Mouse (Mus musculus) embryonic facial prominence, embryonic 13.5 days (tissue): ENCODE data around the gene Synpo2. TPM values are rescaled to one million over a fixed set of nuclear protein-coding genes. Genes with fewer than 3 reads are reported as not detected.

ENCODE experiments used
- ATAC-seq: fragments of 200-750 bp; cut with Nextera tagmentation; 2 replicates; pipeline ENCODE4 v1.8.0; 2017; ENCODE audit warnings: low read depth; ENCODE audit not compliant: insufficient number of reproducible peaks, insufficient read depth, low FRiP score, low TSS enrichment
- H3K27ac ChIP-seq: fragments of 300-500 bp; sonication (generic); 2 replicates; pipeline ENCODE4 v1.5.1; 2015; ENCODE audit warnings: moderate library complexity, mild to moderate bottlenecking, inconsistent platforms
- H3K27me3 ChIP-seq: fragments of 300-500 bp; sonication (generic); 2 replicates; pipeline ENCODE4 v1.6.1; 2015; ENCODE audit warnings: mild to moderate bottlenecking, inconsistent platforms
- H3K36me3 ChIP-seq: fragments of 300-500 bp; sonication (generic); 2 replicates; pipeline ENCODE4 v1.6.1; 2015; ENCODE audit warnings: mild to moderate bottlenecking, inconsistent platforms
- H3K4me1 ChIP-seq: fragments of 300-500 bp; sonication (generic); 2 replicates; pipeline ENCODE4 v1.6.1; 2015; ENCODE audit warnings: inconsistent platforms
- H3K4me2 ChIP-seq: fragments of 300-500 bp; sonication (generic); 2 replicates; pipeline ENCODE4 v1.6.1; 2015; ENCODE audit warnings: moderate library complexity, mild to moderate bottlenecking, inconsistent platforms
- H3K4me3 ChIP-seq: fragments of 300-500 bp; sonication (generic); 2 replicates; pipeline ENCODE4 v1.5.1; 2015; ENCODE audit warnings: mild to moderate bottlenecking, inconsistent platforms
- H3K9ac ChIP-seq: fragments of 300-500 bp; sonication (generic); 2 replicates; pipeline ENCODE4 v1.6.1; 2015; ENCODE audit warnings: mild to moderate bottlenecking, inconsistent platforms
- H3K9me3 ChIP-seq: fragments of 300-500 bp; sonication (generic); 2 replicates; pipeline ENCODE4 v1.6.1; 2016; ENCODE audit warnings: inconsistent platforms
- WGBS: fragments of 180-500 bp; shearing (Covaris S2); methylation state at CpG from one replicate; pipeline ENCODE4 v1.1.7; 2015; ENCODE audit warnings: mixed read lengths; 5-methylcytosine and 5-hydroxymethylcytosine counted together
- polyA plus RNA-seq: library from polyadenylated mRNA; unstranded; fragments of >200 nt; fragmentation: Nextera tagmentation; extraction: Ambion mirVana; gene quantifications from 2 replicates; pipeline ENCODE4 v1.2.1, GENCODE M21; 2015

Synpo2 gene
- polyA plus RNA-seq, 1 experiment from 2014 or later: 7.2 TPM

DNA sequence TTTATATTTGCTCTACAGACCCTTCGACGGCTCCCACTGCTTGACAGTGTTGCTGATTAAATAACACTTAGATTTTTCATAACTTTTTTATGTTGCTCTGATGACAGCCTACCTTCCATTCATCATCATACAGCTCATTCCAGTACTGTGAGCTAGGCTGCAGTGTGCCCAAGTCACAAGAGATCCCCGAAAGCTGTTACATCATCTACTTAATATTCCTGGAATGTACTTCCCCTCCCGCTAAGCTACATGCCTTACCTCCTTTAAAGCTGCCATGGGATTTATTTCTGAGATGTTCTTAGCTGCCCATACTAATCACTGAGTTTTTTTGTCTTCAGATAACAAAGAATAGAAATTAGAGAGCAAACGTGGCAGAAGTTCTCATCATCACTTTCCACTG, 181.8 kb downstream of the Synpo2 start:
- no peak overlapping the region for H3K9ac ChIP-seq
- WGBS: 64% methylated on average over 5 of the region's 5 CpGs
- no peak overlapping the region for H3K4me2 ChIP-seq
- H3K4me1 ChIP-seq: no peaks in the 10 kb centered on the region
- H3K36me3 ChIP-seq: no peaks in the 10 kb centered on the region
- H3K9me3 ChIP-seq: 0 out of 2 replicates have a peak, but pooled peaks cover 3% of the 10 kb centered on the region
- H3K27me3 ChIP-seq: no peaks in the 10 kb centered on the region
- ATAC-seq: no peak
- no peak overlapping the region for H3K27ac ChIP-seq
- H3K4me3 ChIP-seq: no peak overlapping the region

DNA sequence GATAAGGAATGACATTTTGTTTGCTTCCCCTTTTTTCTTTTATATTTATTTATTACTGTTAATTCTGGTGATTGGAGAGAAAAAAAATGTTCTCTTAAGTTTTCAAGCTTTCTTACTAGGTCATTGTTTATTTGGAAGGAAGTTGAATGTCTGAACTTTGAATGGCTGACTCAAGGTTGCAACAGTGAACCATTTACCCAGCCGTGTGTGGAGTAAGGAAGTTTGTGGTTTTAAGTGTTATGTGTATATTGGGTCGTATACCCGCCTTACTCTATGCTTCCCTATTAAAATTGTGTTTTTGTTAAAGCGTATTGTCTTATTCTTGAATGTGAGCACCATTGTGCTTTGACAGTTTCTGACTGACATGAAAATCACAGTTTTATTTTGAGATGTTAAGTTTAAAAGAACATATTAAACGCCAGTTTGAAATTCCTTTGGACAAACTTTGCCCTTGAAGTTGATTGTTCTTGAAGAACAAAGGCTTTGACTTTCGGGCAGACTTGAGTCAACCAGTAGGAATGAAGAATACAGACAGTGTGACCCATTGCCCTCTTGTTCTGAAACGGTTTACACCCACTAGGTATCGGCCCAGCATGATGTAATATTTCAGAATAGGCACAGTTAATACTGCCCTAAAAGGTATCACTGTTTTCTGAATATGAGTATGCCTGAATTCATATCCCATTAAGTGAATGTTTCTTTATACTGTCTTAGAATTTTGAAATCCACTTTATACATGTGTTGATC, 182.6 kb downstream of the Synpo2 start:
- no peak overlapping the region for H3K4me2 ChIP-seq
- H3K36me3 ChIP-seq: no peaks in the 10 kb centered on the region
- no peak overlapping the region for H3K27ac ChIP-seq
- no peaks in the 10 kb centered on the region for H3K27me3 ChIP-seq
- 69% methylated on average over 8 of the region's 8 CpGs for WGBS
- H3K4me1 ChIP-seq: no peaks in the 10 kb centered on the region
- 0 out of 2 replicates have a peak, but pooled peaks cover 3% of the 10 kb centered on the region for H3K9me3 ChIP-seq
- no peak overlapping the region for H3K4me3 ChIP-seq
- ATAC-seq: no peak
- no peak overlapping the region for H3K9ac ChIP-seq

DNA sequence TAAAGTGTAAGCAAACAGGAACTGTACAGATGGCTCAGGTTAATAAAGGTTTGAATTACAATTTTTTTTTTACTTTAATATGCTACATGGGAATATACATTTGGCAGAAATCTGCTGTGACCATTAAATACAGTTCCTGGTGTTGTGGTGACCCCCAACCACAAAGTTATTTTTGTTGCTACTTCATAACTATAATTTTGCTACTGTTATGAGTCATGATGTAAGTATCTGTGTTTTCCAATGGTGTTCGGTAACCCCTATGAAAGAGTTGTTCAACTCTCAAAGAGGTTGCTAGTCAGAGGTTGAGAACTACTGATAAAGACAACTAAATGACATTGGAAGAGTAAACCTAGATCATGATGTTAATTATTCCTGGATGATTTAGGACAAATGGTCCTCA, 193.6 kb downstream of the Synpo2 start:
- H3K27me3 ChIP-seq: no peaks in the 10 kb centered on the region
- H3K9me3 ChIP-seq: no peaks in the 10 kb centered on the region
- no peak overlapping the region for H3K9ac ChIP-seq
- no peaks in the 10 kb centered on the region for H3K4me1 ChIP-seq
- no peak for ATAC-seq
- no peak overlapping the region for H3K4me3 ChIP-seq
- H3K4me2 ChIP-seq: no peak overlapping the region
- H3K36me3 ChIP-seq: no peaks in the 10 kb centered on the region
- H3K27ac ChIP-seq: no peak overlapping the region
- 81% methylated on average over 1 of the region's 1 CpGs for WGBS

DNA sequence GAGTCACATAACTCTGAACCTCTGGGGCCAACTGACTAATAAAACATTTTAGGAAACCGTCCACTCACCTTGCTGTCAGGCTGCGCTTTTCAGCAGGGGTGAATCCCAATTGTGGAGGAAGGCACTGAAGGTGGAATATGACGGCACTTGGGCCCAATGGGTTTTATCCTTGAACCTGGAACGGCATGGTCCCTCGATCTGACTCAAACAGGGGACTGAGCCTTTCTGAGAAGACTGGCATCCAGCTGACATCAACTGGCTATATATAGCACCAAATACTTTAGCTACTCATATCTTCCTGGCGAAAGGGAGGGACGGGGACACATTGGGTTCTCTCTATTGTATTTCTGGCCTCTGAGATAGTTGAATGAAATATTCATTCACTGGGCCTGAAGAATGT, 201.2 kb downstream of the Synpo2 start, which contains the start of gene Myoz2:
Gene Myoz2 (minus strand): TSS at position 264 of the 400 bp plus-strand sequence.
- no peaks in the 10 kb centered on the region for H3K4me1 ChIP-seq
- 91% methylated on average over 7 of the region's 7 CpGs for WGBS
- no peaks in the 10 kb centered on the region for H3K9me3 ChIP-seq
- no peak within 1 kb of the TSS for H3K9ac ChIP-seq
- no peaks in the 10 kb centered on the region for H3K36me3 ChIP-seq
- H3K27me3 ChIP-seq: no peaks in the 10 kb centered on the region
- no peak within 1 kb of the TSS for H3K4me3 ChIP-seq
- no peak within 1 kb of the TSS for H3K27ac ChIP-seq
- ATAC-seq: no peak
- H3K4me2 ChIP-seq: no peak within 1 kb of the TSS

DNA sequence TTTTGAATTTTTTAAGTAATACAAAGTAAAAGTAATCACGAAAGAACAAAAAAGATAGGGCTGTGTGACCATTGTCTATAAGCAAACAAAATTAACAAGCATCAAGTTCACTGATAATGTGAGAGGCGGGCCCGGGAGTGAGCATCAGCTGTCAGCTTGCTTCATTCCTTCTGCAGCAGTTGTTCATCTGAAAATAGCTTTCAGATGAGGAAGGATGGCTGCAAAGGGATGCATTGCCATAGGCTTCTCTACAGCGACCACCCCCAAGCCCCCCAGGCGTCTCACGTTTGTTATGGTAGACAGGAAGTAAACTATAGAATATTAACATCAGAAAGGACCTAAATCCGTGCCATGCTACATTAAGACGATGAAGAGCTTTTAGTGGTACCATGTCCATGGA, 202.1 kb downstream of the Synpo2 start:
- no peaks in the 10 kb centered on the region for H3K27me3 ChIP-seq
- 55% methylated on average over 8 of the region's 8 CpGs for WGBS
- H3K9ac ChIP-seq: no peak overlapping the region
- no peaks in the 10 kb centered on the region for H3K4me1 ChIP-seq
- no peak overlapping the region for H3K27ac ChIP-seq
- no peaks in the 10 kb centered on the region for H3K9me3 ChIP-seq
- no peaks in the 10 kb centered on the region for H3K36me3 ChIP-seq
- no peak overlapping the region for H3K4me3 ChIP-seq
- no peak overlapping the region for H3K4me2 ChIP-seq
- ATAC-seq: no peak

Other genes with a start within 250 kb of the Synpo2 start
- gene Myoz2, start 201.1 kb downstream of the Synpo2 start, polyA plus RNA-seq: 1.5 and 1.9 TPM in 2 replicates
- gene Sec24d, start 31.3 kb upstream of the Synpo2 start, polyA plus RNA-seq: 75.1 and 81.7 TPM in 2 replicates
- 28.7 and 29.2 TPM in 2 replicates for gene Mettl14, start 150.0 kb upstream of the Synpo2 start, polyA plus RNA-seq
- 22.8 and 26.9 TPM in 2 replicates for gene Prss12, start 210.8 kb upstream of the Synpo2 start, polyA plus RNA-seq